Mouse (Mus musculus) stomach, postnatal 0 days (tissue): Measurements from ENCODE around the gene Frat1. TPM values are rescaled to one million over a fixed set of nuclear protein-coding genes. Genes with fewer than 3 reads are reported as not detected.
A peak's percentile ranks its signal among the peaks of the same experiment; 100 is the strongest.
"Not testable (repeated sequence)": the region's sequence is repeated elsewhere in the genome, so short reads cannot be mapped to it uniquely, and the experiment has no call there.

Experiments used
- ATAC-seq: fragments of 200-750 bp; cut with Nextera tagmentation; 2 replicates; pipeline ENCODE4 v1.8.0; 2017; ENCODE audit not compliant: low FRiP score, low TSS enrichment
- DNase-seq: peaks from one replicate; pipeline ENCODE4 v3.0.0-alpha.2; 2016; ENCODE audit warnings: low spot score
- H3K27ac ChIP-seq: fragments of 300-500 bp; sonication (generic); replicated peaks from 2 replicates; pipeline ENCODE4 v1.5.1; 2014; ENCODE audit warnings: mild to moderate bottlenecking, control low read depth
- H3K27me3 ChIP-seq: fragments of 300-500 bp; sonication (generic); 2 replicates; pipeline ENCODE4 v1.6.1; 2014; ENCODE audit warnings: low read length; ENCODE audit not compliant: control insufficient read depth, insufficient read depth
- H3K36me3 ChIP-seq: fragments of 300-500 bp; sonication (generic); 2 replicates; pipeline ENCODE4 v1.6.1; 2014; ENCODE audit warnings: low read length, mixed read lengths; ENCODE audit not compliant: control insufficient read depth, insufficient read depth
- H3K4me1 ChIP-seq: fragments of 300-500 bp; sonication (generic); replicated peaks from 2 replicates; pipeline ENCODE4 v1.6.1; 2014; ENCODE audit warnings: antibody characterized with exemption; ENCODE audit not compliant: control insufficient read depth, insufficient read depth
- H3K4me2 ChIP-seq: fragments of 300-500 bp; sonication (generic); replicated peaks from 2 replicates; pipeline ENCODE4 v1.6.1; 2014; ENCODE audit warnings: low read depth, mild to moderate bottlenecking, control low read depth, moderate library complexity
- H3K4me3 ChIP-seq: fragments of 300-500 bp; sonication (generic); 2 replicates; pipeline ENCODE4 v1.5.1; 2014; ENCODE audit warnings: low read depth, low read length, control low read depth
- H3K9ac ChIP-seq: fragments of 300-500 bp; sonication (generic); 2 replicates; pipeline ENCODE4 v1.6.1; 2014; ENCODE audit warnings: mild to moderate bottlenecking, low read length, control low read depth, mixed read lengths
- H3K9me3 ChIP-seq: fragments of 300-500 bp; sonication (generic); 2 replicates; pipeline ENCODE4 v1.6.1; 2016; ENCODE audit warnings: low read length; ENCODE audit not compliant: control insufficient read depth
- CTCF ChIP-seq: IDR thresholded peaks from 2 replicates; pipeline ENCODE4 v1.5.1; 2016; ENCODE audit warnings: antibody characterized with exemption, low read depth, mild to moderate bottlenecking, moderate library complexity
- EP300 ChIP-seq: optimal IDR thresholded peaks from 2 replicates; pipeline ENCODE3; 2016; ENCODE audit warnings: antibody characterized with exemption
- WGBS: fragments of 180-500 bp; shearing (Covaris S2); extraction: QIAGEN DNeasy Blood & Tissue Kit; methylation state at CpG from one replicate; pipeline ENCODE4 v1.1.7; 2014; 5-methylcytosine and 5-hydroxymethylcytosine counted together
- polyA plus RNA-seq: library from polyadenylated mRNA; unstranded; fragments of >200 nt; fragmentation: Nextera tagmentation; extraction: Ambion mirVana; gene quantifications from 2 replicates; pipeline ENCODE4 v1.2.1, GENCODE M21; 2015

Frat1 gene
- polyA plus RNA-seq, 1 experiment from 2014 or later, result 9.3 TPM

DNA sequence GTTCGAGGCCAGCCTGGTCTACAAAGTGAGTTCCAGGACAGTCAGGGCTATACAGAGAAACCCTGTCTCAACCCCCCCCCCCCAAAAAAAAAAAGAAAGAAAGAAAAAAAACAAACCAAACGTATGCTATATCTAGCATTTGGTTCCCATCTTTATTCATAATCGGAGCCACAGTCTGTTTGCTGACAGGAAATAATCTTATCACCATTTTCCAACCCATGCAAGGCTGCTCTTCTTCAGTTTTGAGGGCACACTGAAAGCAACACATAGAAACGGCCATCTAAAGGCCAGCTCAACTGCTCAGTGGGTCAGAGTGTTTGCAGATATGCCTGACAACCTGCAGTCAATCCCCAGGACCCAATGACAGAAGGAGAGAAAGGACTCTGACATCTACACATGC lies 22.7 kb downstream of the Frat1 start:
- Histone ChIP-seq H3K9me3 (no peaks in the 10 kb centered on the region), H3K36me3 (no peaks in the 10 kb centered on the region), H3K27me3 (no peaks in the 10 kb centered on the region), H3K4me1 (no peaks in the 10 kb centered on the region), H3K9ac (no peak overlapping the region), H3K4me2 (no peak overlapping the region), H3K27ac (no peak overlapping the region), H3K4me3 (no peak overlapping the region)
- no peak for DNase-seq
- ATAC-seq, result no peak
- WGBS, result 81% methylated on average over 4 of the region's 4 CpGs
- TF ChIP-seq CTCF, result no peak
- TF ChIP-seq EP300, result no peak

- no peaks in the 10 kb centered on the region for H3K36me3 ChIP-seq
- no peak for TF ChIP-seq CTCF
- TF ChIP-seq EP300, result no peak
- no peak overlapping the region for H3K9ac ChIP-seq
- no peak overlapping the region for H3K27ac ChIP-seq
- H3K4me1 ChIP-seq, result no peaks in the 10 kb centered on the region
- DNase-seq, result peak; percentile 38
- no peaks in the 10 kb centered on the region for H3K9me3 ChIP-seq
- WGBS, result 50% methylated on average over 5 of the region's 5 CpGs
- H3K27me3 ChIP-seq, result no peaks in the 10 kb centered on the region
- no peak overlapping the region for H3K4me2 ChIP-seq
- no peak overlapping the region for H3K4me3 ChIP-seq
- peak; percentile 75 for ATAC-seq
Measured at GRCm38 (mm10) chr19:41857086-41857762, 27.5 kb downstream of the Frat1 start.

- no peaks in the 10 kb centered on the region for H3K9me3 ChIP-seq
- H3K9ac ChIP-seq, result no peak overlapping the region
- H3K4me3 ChIP-seq, result no peak overlapping the region
- no peak overlapping the region for H3K4me2 ChIP-seq
- DNase-seq, result no peak
- TF ChIP-seq EP300, result no peak
- no peak for TF ChIP-seq CTCF
- H3K36me3 ChIP-seq, result no peaks in the 10 kb centered on the region
- H3K27me3 ChIP-seq, result no peaks in the 10 kb centered on the region
- ATAC-seq, result no peak; the same call in 1 of the 2 replicates
- no peaks in the 10 kb centered on the region for H3K4me1 ChIP-seq
- 67% methylated on average over 3 of the region's 3 CpGs for WGBS
- 0 out of 2 replicates have a peak overlapping the region, but pooled peaks have one; percentile 30 for H3K27ac ChIP-seq
Measured at GRCm38 (mm10) chr19:41857816-41858310, 28.1 kb downstream of the Frat1 start.

GRCm38 (mm10) chr19:41866707-41867106 lies 36.9 kb downstream of the Frat1 start:
- ATAC-seq (no peak), DNase-seq (no peak)
- Histone ChIP-seq H3K4me3 (no peak overlapping the region), H3K9me3 (no peaks in the 10 kb centered on the region), H3K27ac (no peak overlapping the region), H3K4me1 (no peaks in the 10 kb centered on the region), H3K36me3 (no peaks in the 10 kb centered on the region; the same call in 1 of the 2 replicates), H3K9ac (no peak overlapping the region), H3K4me2 (no peak overlapping the region), H3K27me3 (no peaks in the 10 kb centered on the region)
- TF ChIP-seq CTCF, result no peak
- no peak for TF ChIP-seq EP300
- 86% methylated on average over 8 of the region's 8 CpGs for WGBS

- TF ChIP-seq EP300 (no peak), CTCF (no peak)
- 96% methylated on average over 5 of the region's 5 CpGs for WGBS
Measured at GRCm38 (mm10) chr19:41869296-41869695, 39.5 kb downstream of the Frat1 start.

DNA sequence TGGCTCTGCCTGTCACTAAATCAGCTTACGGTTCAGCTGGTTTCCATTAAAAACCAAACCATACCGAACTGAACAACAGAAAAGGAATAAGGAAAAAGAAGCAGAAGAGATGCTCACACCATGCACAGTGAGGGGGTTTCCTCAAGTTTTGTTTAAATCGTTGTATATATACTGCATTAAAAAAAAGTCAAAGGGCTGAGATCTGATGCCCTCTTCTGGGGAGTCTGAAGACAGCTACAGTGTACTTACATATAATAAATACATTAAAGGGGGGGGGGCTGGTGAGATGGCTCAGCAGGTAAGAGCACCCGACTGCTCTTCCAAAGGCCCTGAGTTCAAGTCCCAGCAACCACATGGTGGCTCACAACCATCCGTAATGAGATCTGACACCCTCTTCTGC lies 40.2 kb downstream of the Frat1 start:
- H3K27me3 ChIP-seq, ATAC-seq, H3K9me3 ChIP-seq, H3K4me3 ChIP-seq, H3K36me3 ChIP-seq, H3K9ac ChIP-seq, H3K27ac ChIP-seq, DNase-seq, H3K4me1 ChIP-seq, H3K4me2 ChIP-seq: not testable (repeated sequence)
- WGBS, result 73% methylated on average over 5 of the region's 5 CpGs
- TF ChIP-seq CTCF, result peak; percentile 42

More at GRCm38 (mm10) chr19:41869296-41869695, 39.5 kb downstream of the Frat1 start:
- H3K4me2 ChIP-seq, result no peak overlapping the region
- no peak overlapping the region for H3K27ac ChIP-seq
- no peak for DNase-seq
- H3K27me3 ChIP-seq, result no peaks in the 10 kb centered on the region
- no peaks in the 10 kb centered on the region for H3K9me3 ChIP-seq
- no peak overlapping the region for H3K9ac ChIP-seq
- H3K4me1 ChIP-seq, result no peaks in the 10 kb centered on the region
- H3K4me3 ChIP-seq, result no peak overlapping the region
- ATAC-seq, result no peak
- no peaks in the 10 kb centered on the region; the same call in 1 of the 2 replicates for H3K36me3 ChIP-seq
